Mouse (Mus musculus): Measurements from ENCODE around the gene Apaf1.

GRCm38 (mm10) chr10:90969355-90970174 is 113.0 kb downstream of the Apaf1 start:
- TF ChIP-seq GABPA (IDR thresholded peaks at IDR 0.05; ENCODE audit: insufficient replicate concordance, low read depth, low read length): no peak
- TF ChIP-seq CTCF (conservative IDR thresholded peaks at IDR 0.05 in 1 of 2, IDR thresholded peaks at IDR 0.05 in 1 of 2; ENCODE audit: low read depth in 2 of 2, low read length in 2 of 2): no peak
- TF ChIP-seq MEF2A (IDR thresholded peaks at IDR 0.05; ENCODE audit: borderline replicate concordance, low read depth, low read length): no peak
